Mouse (Mus musculus): ENCODE measurements around the gene Psmb7.

Gene Psmb7

GRCm38 (mm10) chr2:38597896-38598295, 46.0 kb downstream of the Psmb7 start:
- DNase-seq (ENCODE audit: extremely low spot score, low read depth, low spot score): no peak

GRCm38 (mm10) chr2:38594874-38595273, 49.0 kb downstream of the Psmb7 start:
- no peak for DNase-seq (ENCODE audit: extremely low spot score, low read depth, low spot score)

GRCm38 (mm10) chr2:38591751-38592459, 52.0 kb downstream of the Psmb7 start:
- DNase-seq (ENCODE audit: extremely low spot score, low read depth, low spot score): no peak

- no peak for DNase-seq (ENCODE audit: extremely low spot score, low read depth, low spot score)
These were observed 57.2 kb downstream of the Psmb7 start for GRCm38 (mm10) chr2:38586733-38587132.

- DNase-seq (ENCODE audit: extremely low spot score, low read depth, low spot score): no peak
These were observed 58.5 kb downstream of the Psmb7 start for GRCm38 (mm10) chr2:38585379-38585736.

GRCm38 (mm10) chr2:38584514-38585378, 59.1 kb downstream of the Psmb7 start:
- DNase-seq (ENCODE audit: extremely low spot score, low read depth, low spot score): no peak

- no peak for DNase-seq (ENCODE audit: extremely low spot score, low read depth, low spot score)
These were observed 59.9 kb downstream of the Psmb7 start for GRCm38 (mm10) chr2:38583982-38584381.

- DNase-seq (ENCODE audit: extremely low spot score, low read depth, low spot score): no peak
These were observed 64.4 kb downstream of the Psmb7 start for GRCm38 (mm10) chr2:38579528-38579927.

GRCm38 (mm10) chr2:38578602-38579521, 65.0 kb downstream of the Psmb7 start:
- DNase-seq (ENCODE audit: extremely low spot score, low read depth, low spot score): no peak

- DNase-seq (ENCODE audit: extremely low spot score, low read depth, low spot score): no peak
These were observed 69.2 kb downstream of the Psmb7 start for GRCm38 (mm10) chr2:38574697-38575096.

- DNase-seq (ENCODE audit: extremely low spot score, low read depth, low spot score): no peak
These were observed 71.8 kb downstream of the Psmb7 start for GRCm38 (mm10) chr2:38571971-38572601.

GRCm38 (mm10) chr2:38562596-38562995, 81.3 kb downstream of the Psmb7 start:
- no peak for DNase-seq (ENCODE audit: extremely low spot score, low read depth, low spot score)

- DNase-seq (ENCODE audit: extremely low spot score, low read depth, low spot score): no peak
These were observed 83.3 kb downstream of the Psmb7 start for GRCm38 (mm10) chr2:38560296-38561227.

- DNase-seq (ENCODE audit: extremely low spot score, low read depth, low spot score): no peak
These were observed 87.2 kb downstream of the Psmb7 start for GRCm38 (mm10) chr2:38556721-38557120.

GRCm38 (mm10) chr2:38555659-38556058, 88.2 kb downstream of the Psmb7 start:
- no peak for DNase-seq (ENCODE audit: extremely low spot score, low read depth, low spot score)

- DNase-seq (ENCODE audit: extremely low spot score, low read depth, low spot score): no peak
These were observed 89.5 kb downstream of the Psmb7 start for GRCm38 (mm10) chr2:38554226-38554995.

GRCm38 (mm10) chr2:38552004-38552443, 91.9 kb downstream of the Psmb7 start:
- DNase-seq (ENCODE audit: extremely low spot score, low read depth, low spot score): no peak

GRCm38 (mm10) chr2:38547793-38548517, 95.9 kb downstream of the Psmb7 start:
- no peak for DNase-seq (ENCODE audit: extremely low spot score, low read depth, low spot score)
